Mouse (Mus musculus): ENCODE results near the gene 1810009A15Rik.

- TF ChIP-seq POLR2A (IDR thresholded peaks at IDR 0.05; ENCODE audit: low read depth, low read length): no peak
- TF ChIP-seq CTCF (IDR thresholded peaks at IDR 0.05; ENCODE audit: extremely low read depth, insufficient read depth, insufficient read length, insufficient replicate concordance): no peak
These were observed 19.9 kb downstream of the 1810009A15Rik start for GRCm38 (mm10) chr19:8908531-8908930.
